Mouse (Mus musculus): Measurements from ENCODE around the gene Usp26. TPM values are rescaled to one million over a fixed set of nuclear protein-coding genes. Genes with fewer than 3 reads are reported as not detected.

Gene Usp26
- polyA plus RNA-seq (2014; fragmentation: Nextera tagmentation; extraction: Ambion mirVana) = not detected in 2 replicates

- no peak within 1 kb of the TSS for H3K9ac ChIP-seq
- WGBS = 96% methylated on average over 6 of the region's 6 CpGs
- no peaks in the 10 kb centered on the region for H3K4me1 ChIP-seq (replicated peaks; ENCODE audit: control insufficient read depth, insufficient read depth, low read length)
- H3K9me3 ChIP-seq (ENCODE audit: control insufficient read depth, low read length) = 0 out of 2 replicates have a peak, but pooled peaks cover 5% of the 10 kb centered on the region
- no peak within 1 kb of the TSS for H3K27ac ChIP-seq
- no peak for DNase-seq (ENCODE audit: low spot score)
- H3K4me2 ChIP-seq (replicated peaks) = no peak within 1 kb of the TSS
- no peak for ATAC-seq (ENCODE audit: low FRiP score)
- H3K4me3 ChIP-seq (replicated peaks; ENCODE audit: low read length) = no peak within 1 kb of the TSS
- no peaks in the 10 kb centered on the region for H3K27me3 ChIP-seq (ENCODE audit: control insufficient read depth, insufficient read depth, low read length)
- H3K36me3 ChIP-seq (replicated peaks; ENCODE audit: control insufficient read depth, insufficient read depth) = no peaks in the 10 kb centered on the region
Measured at GRCm38 (mm10) chrX:51801133-51801532, at the start of gene Usp26. Gene Usp26, minus strand, starts transcription at chrX:51801233.

GRCm38 (mm10) chrX:51814466-51815247 lies 13.6 kb upstream of the Usp26 start:
- no peaks in the 10 kb centered on the region for H3K27me3 ChIP-seq (ENCODE audit: control insufficient read depth, insufficient read depth, low read length)
- H3K36me3 ChIP-seq (replicated peaks; ENCODE audit: control insufficient read depth, insufficient read depth) = no peaks in the 10 kb centered on the region
- DNase-seq (ENCODE audit: low spot score) (no peak), ATAC-seq (ENCODE audit: low FRiP score) (no peak)
- H3K4me1 ChIP-seq (replicated peaks; ENCODE audit: control insufficient read depth, insufficient read depth, low read length) = no peaks in the 10 kb centered on the region
- H3K9ac ChIP-seq = no peak overlapping the region
- 57% methylated on average over 3 of the region's 3 CpGs for WGBS
- no peak overlapping the region for H3K4me2 ChIP-seq (replicated peaks)
- H3K4me3 ChIP-seq (replicated peaks; ENCODE audit: low read length) = no peak overlapping the region
- no peaks in the 10 kb centered on the region for H3K9me3 ChIP-seq (ENCODE audit: control insufficient read depth, low read length)
- H3K27ac ChIP-seq = no peak overlapping the region

- H3K4me3 ChIP-seq (replicated peaks; ENCODE audit: low read length) = no peak overlapping the region
- H3K27ac ChIP-seq = no peak overlapping the region
- DNase-seq (ENCODE audit: low spot score) (peak; percentile 30), ATAC-seq (ENCODE audit: low FRiP score) (no peak)
- no peaks in the 10 kb centered on the region for H3K27me3 ChIP-seq (ENCODE audit: control insufficient read depth, insufficient read depth, low read length)
- no peaks in the 10 kb centered on the region for H3K4me1 ChIP-seq (replicated peaks; ENCODE audit: control insufficient read depth, insufficient read depth, low read length)
- 9% methylated on average over 1 of the region's 1 CpGs for WGBS
- no peak overlapping the region for H3K4me2 ChIP-seq (replicated peaks)
- H3K36me3 ChIP-seq (replicated peaks; ENCODE audit: control insufficient read depth, insufficient read depth) = no peaks in the 10 kb centered on the region
- H3K9me3 ChIP-seq (ENCODE audit: control insufficient read depth, low read length) = no peaks in the 10 kb centered on the region
- no peak overlapping the region for H3K9ac ChIP-seq
Measured at GRCm38 (mm10) chrX:51767457-51767856, 33.6 kb downstream of the Usp26 start.

GRCm38 (mm10) chrX:51736450-51736849 lies 64.6 kb downstream of the Usp26 start:
- Histone ChIP-seq H3K9me3 (ENCODE audit: control insufficient read depth, low read length) (0 out of 2 replicates have a peak, but pooled peaks cover 5% of the 10 kb centered on the region), H3K9ac (no peak overlapping the region), H3K4me3 (replicated peaks; ENCODE audit: low read length) (no peak overlapping the region), H3K27me3 (ENCODE audit: control insufficient read depth, insufficient read depth, low read length) (no peaks in the 10 kb centered on the region), H3K4me2 (replicated peaks) (no peak overlapping the region), H3K27ac (no peak overlapping the region), H3K36me3 (replicated peaks; ENCODE audit: control insufficient read depth, insufficient read depth) (no peaks in the 10 kb centered on the region), H3K4me1 (replicated peaks; ENCODE audit: control insufficient read depth, insufficient read depth, low read length) (no peaks in the 10 kb centered on the region)
- 82% methylated on average over 2 of the region's 2 CpGs for WGBS
- DNase-seq (ENCODE audit: low spot score) = peak; percentile 75
- no peak for ATAC-seq (ENCODE audit: low FRiP score)

GRCm38 (mm10) chrX:51714086-51714745 lies 86.8 kb downstream of the Usp26 start:
- Histone ChIP-seq H3K36me3 (replicated peaks; ENCODE audit: control insufficient read depth, insufficient read depth) (no peaks in the 10 kb centered on the region), H3K4me3 (replicated peaks; ENCODE audit: low read length) (no peak overlapping the region), H3K4me1 (replicated peaks; ENCODE audit: control insufficient read depth, insufficient read depth, low read length) (no peaks in the 10 kb centered on the region), H3K4me2 (replicated peaks) (no peak overlapping the region), H3K9ac (no peak overlapping the region), H3K27me3 (ENCODE audit: control insufficient read depth, insufficient read depth, low read length) (no peaks in the 10 kb centered on the region), H3K9me3 (ENCODE audit: control insufficient read depth, low read length) (no peaks in the 10 kb centered on the region), H3K27ac (no peak overlapping the region)
- no peak for ATAC-seq (ENCODE audit: low FRiP score)
- DNase-seq (ENCODE audit: low spot score) = no peak
- 74% methylated on average over 8 of the region's 8 CpGs for WGBS

- ATAC-seq (ENCODE audit: low FRiP score) = no peak
- 69% methylated on average over 1 of the region's 1 CpGs for WGBS
- H3K4me3 ChIP-seq (replicated peaks; ENCODE audit: low read length) = no peak overlapping the region
Measured at GRCm38 (mm10) chrX:51712996-51713395, 88.0 kb downstream of the Usp26 start.

More at GRCm38 (mm10) chrX:51712996-51713395, 88.0 kb downstream of the Usp26 start:
- Histone ChIP-seq H3K9me3 (ENCODE audit: control insufficient read depth, low read length) (no peaks in the 10 kb centered on the region), H3K27me3 (ENCODE audit: control insufficient read depth, insufficient read depth, low read length) (no peaks in the 10 kb centered on the region), H3K4me2 (replicated peaks) (no peak overlapping the region), H3K4me1 (replicated peaks; ENCODE audit: control insufficient read depth, insufficient read depth, low read length) (no peaks in the 10 kb centered on the region), H3K27ac (no peak overlapping the region), H3K9ac (no peak overlapping the region), H3K36me3 (replicated peaks; ENCODE audit: control insufficient read depth, insufficient read depth) (no peaks in the 10 kb centered on the region)
- DNase-seq (ENCODE audit: low spot score) = no peak

Other genes with a start within 250 kb of the Usp26 start
- gene Hs6st2, start 119.4 kb downstream of the Usp26 start, polyA plus RNA-seq (2014; fragmentation: Nextera tagmentation; extraction: Ambion mirVana) = 43.7 and 53.9 TPM in 2 replicates
- gene 1700080O16Rik, start 171.5 kb upstream of the Usp26 start, polyA plus RNA-seq (2014; fragmentation: Nextera tagmentation; extraction: Ambion mirVana) = not detected in 2 replicates

Data from hindbrain, embryonic 14.5 days (tissue).